Mouse (Mus musculus) 3134 (cell line): ENCODE data around the gene Krt13.
A peak's percentile ranks its signal among the peaks of the same experiment; 100 is the strongest.

Experiments used
- DNase-seq: peaks from one replicate; pipeline ENCODE4 v3.0.0-alpha.2; 2011; ENCODE audit warnings: low spot score; ENCODE audit not compliant: insufficient read length; ENCODE audit errors: extremely low read depth

Gene Krt13

GRCm38 (mm10) chr11:100113742-100114029, 7.7 kb downstream of the Krt13 start:
- DNase-seq, result peak; percentile 53

GRCm38 (mm10) chr11:100112935-100113741, 8.2 kb downstream of the Krt13 start:
- DNase-seq, result no peak

- no peak for DNase-seq
These were observed 15.7 kb downstream of the Krt13 start, which contains the start of gene Krt36 for GRCm38 (mm10) chr11:100105576-100106122. TSS of gene Krt36 (minus strand) at chr11:100105626.

GRCm38 (mm10) chr11:100102693-100103429, 18.5 kb downstream of the Krt13 start:
- no peak for DNase-seq

- no peak for DNase-seq
These were observed 21.0 kb downstream of the Krt13 start for GRCm38 (mm10) chr11:100100391-100100790.

GRCm38 (mm10) chr11:100097819-100098218, 23.5 kb downstream of the Krt13 start:
- DNase-seq, result no peak

GRCm38 (mm10) chr11:100096141-100096540, 25.2 kb downstream of the Krt13 start, which contains the start of gene Krt35:
TSS of gene Krt35 (minus strand) at chr11:100096241.
- no peak for DNase-seq

GRCm38 (mm10) chr11:100088378-100089025, 32.9 kb downstream of the Krt13 start:
- DNase-seq, result no peak

GRCm38 (mm10) chr11:100087861-100088260, 33.5 kb downstream of the Krt13 start, which contains the start of gene Krt32:
TSS of gene Krt32 (minus strand) at chr11:100088226.
- no peak for DNase-seq

- DNase-seq, result no peak
These were observed 47.5 kb downstream of the Krt13 start for GRCm38 (mm10) chr11:100073873-100074272.
